Mouse (Mus musculus): Measurements from ENCODE around the gene Mcur1.

The Mcur1 gene

DNA sequence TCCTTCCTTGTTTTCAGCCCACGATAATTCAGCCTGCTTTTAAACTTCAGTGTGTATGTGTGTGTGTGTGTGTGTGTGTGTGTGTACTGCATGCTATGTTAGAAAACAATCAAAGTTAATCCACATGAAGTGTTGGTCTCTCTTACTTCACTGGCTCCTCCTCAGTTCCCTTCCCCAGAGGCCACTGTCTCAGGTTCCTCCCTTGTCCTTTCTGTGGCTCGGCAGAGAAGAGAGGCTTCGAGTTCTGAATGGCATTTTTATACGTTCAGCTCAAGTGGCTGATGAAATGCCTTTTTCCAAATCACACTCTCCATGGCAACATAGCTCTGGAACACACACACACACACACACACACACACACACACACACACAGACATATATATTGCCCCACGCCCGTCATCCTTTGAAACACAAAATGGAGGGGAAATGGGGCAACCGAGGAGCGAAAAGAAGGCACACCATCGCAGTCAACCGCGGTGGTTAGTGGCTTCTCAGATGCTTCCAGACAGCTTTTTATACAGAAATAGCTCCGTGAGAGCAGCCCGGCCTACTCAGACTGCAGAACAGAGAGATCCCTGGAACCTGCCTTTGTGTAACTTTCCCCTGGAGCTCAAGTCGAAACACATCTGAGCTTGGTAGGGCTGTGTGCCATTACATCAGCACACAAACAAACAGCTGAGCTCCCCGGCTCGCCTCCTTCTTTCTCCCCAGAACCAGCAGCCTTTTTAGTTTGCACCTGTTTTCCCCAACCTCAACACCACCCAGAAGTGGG lies 34.4 kb downstream of the Mcur1 start:
- DNase-seq (ENCODE audit: low read depth, low spot score): no peak

DNA sequence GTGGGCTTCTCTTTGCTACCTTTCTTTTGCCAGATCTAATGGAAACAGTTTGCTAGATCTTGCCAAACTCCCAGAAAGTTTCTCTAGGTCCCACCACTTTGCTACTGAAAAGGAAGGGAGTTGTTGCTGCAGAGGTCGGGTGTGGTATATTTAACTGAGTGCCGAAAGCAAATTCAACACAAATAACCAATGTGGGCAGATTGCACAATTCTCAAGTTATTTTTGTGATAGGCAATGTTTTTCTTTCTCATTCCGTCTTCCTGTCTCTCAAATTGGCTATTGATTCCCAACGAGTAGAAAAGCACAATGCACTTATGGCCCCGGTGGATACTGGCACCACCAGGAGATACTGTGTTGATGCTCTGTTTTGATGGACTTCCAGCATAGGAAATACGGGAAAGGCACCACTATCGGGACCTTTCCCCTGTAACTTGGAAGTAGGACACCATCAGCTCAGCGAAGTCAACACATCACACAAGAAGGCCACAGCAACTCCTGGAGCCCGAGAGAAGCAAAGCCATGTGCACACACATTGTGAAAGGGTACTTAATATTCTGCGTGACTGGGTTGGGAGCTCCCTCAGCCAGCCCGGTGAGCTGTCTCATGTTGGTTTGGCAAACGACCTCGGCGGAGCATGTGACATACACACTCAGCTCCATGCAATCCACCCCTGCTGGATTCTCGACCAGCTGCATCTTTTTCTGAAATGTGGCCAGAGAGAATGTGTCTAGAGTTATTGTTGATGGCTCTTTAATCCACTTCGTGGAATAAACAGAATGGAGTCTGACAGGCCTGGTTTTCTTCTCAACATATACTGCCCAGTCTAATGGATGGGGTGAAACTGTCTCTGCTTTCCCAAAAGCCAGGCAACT lies 35.3 kb downstream of the Mcur1 start:
- DNase-seq (ENCODE audit: low read depth, low spot score): no peak

DNA sequence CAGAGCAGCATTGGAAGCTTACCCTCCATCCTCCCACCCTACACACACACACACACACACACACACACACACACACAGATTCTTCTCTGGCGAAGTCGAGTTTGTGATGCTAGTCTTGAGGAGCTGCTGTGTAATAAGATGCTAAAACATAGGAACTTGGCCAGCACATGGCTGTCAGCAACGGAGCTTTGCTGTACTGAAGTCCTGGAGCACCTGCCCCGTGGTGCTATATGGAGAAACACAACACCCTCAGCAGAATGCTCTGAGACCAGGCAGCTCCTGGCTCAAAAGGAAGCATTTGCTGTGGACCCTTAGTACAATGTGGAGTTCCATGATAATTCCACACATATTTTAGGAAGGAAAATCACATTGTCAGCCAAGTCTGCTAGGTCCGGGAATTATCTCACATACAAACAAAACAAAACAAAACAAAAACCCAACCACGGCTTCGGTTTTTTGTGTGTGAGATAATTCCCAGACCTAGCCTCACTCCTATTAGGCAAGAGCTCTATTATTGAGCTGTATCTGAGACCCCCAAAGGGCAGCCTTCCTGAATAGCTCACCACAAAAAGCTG lies 36.0 kb downstream of the Mcur1 start:
- DNase-seq (ENCODE audit: low read depth, low spot score): no peak

DNA sequence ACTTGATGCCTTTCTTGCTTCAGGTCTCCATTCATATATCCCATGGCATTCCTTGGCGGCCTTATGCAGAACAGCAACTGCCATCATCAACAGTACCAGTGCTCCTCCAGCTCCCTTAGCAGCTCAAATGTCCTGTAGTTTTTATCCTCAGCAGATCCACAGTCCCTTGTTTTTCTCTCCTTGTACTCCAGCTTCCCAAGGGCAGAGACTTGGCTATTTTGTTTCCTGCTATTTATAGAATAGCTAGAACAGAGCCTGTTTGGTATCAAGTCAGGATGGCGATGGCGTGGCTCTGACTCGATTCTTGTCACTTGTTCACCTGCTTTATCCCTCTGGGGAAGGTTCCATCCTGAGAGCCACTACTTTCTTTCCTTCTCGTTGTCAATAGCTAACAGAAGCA lies 38.1 kb downstream of the Mcur1 start:
- no peak for DNase-seq (ENCODE audit: low read depth, low spot score)

DNA sequence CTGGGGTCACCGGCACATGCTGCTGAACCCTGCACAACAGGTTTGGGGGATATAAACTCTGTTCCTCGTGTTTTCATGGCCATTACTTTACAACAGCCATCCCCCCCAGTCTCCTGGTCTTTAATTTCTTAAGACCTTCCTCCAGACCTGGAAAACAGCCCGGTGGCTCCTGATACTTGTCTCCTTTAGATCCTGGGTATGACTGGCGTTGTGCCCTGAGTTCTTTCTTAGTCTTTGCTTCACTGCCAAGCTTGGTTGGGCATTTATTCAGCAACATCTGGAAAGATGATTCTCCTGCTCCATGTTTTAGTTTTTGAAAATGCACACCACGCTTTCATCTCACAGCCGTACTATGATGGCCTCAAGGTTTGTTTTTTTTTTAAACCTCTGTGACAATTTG lies 40.7 kb downstream of the Mcur1 start:
- DNase-seq (ENCODE audit: low read depth, low spot score): no peak

DNA sequence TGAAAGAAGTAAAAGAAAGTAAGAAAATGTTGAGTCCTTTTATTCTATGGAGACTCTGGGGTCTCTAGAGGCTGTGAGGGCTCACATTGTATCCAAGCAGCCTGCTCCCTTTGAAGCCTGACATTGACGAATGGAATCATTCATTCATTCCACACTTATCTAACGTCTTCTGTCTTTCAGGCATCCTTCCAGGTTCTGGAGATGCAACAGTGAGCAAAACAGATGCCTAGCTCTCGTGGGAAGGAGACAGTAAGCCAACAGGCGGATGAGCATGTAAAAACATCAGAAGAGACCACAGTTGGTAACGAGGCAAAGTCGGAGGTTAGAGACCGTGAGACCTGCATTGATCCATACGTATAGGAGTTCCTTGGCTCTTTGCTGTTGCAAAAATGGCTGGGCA lies 42.6 kb downstream of the Mcur1 start:
- DNase-seq (ENCODE audit: low read depth, low spot score): no peak

DNA sequence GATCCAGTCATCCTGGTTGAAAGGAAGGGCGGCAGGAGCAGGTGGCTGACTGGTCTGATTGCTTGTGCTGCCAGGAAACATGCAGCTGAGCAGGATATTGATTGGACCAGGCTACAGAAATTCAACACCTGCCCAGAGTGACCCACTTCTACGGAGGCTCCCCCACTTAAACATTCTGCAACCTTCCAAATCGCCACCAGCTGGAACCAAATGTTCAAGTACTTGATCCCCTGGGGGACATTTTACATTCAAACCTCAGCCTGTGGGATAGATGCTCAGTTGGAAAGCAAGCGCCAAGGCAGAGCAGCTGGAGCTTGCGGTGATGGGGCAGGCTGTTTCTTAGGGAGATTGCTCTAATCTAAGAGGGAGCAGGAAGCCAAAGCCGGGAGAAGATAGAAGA lies 43.1 kb downstream of the Mcur1 start:
- no peak for DNase-seq (ENCODE audit: low read depth, low spot score)

DNA sequence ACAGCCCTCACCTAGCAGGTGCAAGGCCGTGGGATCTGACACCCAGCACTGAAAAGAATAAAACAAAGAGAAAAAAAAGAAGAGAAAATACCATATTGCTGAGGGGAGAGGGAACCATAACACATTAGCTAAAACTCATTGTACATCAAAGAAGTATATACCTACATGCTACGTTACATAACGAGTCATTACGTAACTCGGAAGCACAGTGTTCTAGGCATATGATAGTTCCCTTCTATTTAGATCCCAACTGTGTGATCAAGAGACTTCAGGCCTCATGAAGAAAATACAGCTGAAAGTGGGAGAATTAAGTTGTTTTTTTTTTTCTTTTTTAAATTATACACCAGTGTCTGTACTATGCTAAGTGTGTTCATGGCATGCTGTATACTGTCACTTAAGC lies 43.9 kb downstream of the Mcur1 start:
- DNase-seq (ENCODE audit: low read depth, low spot score): no peak

DNA sequence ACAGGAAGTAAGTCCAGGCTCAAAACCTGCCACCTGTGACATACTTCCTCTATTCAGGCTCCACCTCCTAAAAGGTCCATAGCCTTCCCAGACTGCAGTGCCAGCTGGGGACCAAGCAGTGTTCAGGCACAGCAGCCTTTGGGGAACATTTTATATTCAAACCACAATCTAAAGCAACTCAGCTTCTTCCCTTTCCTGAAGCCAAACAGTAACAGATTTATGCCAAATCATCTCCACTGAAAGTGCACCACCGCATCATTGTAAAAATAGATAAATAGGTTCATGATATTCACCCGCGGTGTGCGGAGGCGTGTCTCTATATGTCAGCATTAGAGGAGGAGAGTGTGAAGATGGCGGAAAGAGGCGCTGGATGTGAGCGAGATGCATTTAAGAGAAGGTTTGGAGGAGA lies 45.0 kb downstream of the Mcur1 start:
- DNase-seq (ENCODE audit: low read depth, low spot score): no peak

DNA sequence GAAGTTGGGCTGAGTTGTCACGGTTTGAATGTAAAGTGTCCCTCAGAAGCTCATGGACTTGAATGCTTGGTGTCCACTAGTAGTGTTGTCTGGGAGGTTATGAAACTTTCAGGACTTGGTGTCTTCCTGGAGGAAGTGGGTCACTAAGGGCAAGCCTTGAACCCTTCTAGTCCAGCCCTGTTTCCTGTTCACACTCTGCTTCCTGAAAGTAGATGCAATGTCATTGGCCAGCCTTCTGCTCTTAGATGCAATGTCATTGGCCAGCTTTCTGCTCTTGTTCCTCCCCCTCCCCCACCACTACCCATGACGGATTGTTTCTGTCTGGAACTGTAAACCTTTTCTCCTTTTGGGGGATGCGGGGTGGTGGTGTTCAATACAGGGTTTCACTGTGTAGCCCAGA lies 47.3 kb downstream of the Mcur1 start:
- no peak for DNase-seq (ENCODE audit: low read depth, low spot score)

DNA sequence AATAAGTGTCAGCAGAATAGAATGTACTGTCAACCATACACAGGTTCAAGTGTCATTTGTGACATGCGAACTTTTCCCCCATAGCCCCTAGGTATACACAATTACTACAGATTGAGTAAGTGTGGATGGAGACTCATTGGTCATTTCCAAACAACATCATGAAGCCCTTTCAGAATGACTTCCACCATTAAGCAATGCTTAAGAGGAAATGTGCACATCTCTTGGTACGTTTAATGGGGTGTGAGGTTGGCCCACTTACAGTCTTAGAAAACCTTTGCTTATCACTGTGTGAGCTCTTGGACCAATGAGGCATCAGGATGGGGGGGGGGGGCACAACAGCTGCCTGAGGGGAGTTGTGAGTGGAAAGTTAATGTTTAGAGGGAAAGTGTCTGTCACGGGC lies 54.2 kb downstream of the Mcur1 start:
- DNase-seq (ENCODE audit: low read depth, low spot score): no peak

DNA sequence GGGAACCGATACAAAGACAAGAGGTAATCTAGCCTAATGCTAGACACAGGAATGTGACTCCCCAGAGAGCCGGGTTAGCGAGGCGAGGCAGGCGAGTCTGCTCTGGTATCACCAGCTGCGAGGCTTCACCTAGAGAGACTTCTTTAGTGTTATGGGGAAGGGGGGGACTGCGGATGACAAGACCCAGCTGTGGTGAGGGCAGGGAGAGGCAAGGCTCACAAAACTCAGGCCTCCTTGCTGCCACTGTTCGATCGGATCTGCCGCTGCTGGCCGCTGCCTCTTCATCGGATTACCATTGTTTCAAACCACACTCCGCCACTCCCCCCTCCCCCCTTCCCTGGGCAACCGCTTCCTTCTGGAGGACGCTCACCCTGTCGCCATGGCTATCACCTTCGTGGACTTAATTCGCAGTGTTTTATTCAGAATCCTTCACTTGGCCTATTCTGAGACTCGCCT lies 56.6 kb downstream of the Mcur1 start:
- DNase-seq (ENCODE audit: low read depth, low spot score): no peak

DNA sequence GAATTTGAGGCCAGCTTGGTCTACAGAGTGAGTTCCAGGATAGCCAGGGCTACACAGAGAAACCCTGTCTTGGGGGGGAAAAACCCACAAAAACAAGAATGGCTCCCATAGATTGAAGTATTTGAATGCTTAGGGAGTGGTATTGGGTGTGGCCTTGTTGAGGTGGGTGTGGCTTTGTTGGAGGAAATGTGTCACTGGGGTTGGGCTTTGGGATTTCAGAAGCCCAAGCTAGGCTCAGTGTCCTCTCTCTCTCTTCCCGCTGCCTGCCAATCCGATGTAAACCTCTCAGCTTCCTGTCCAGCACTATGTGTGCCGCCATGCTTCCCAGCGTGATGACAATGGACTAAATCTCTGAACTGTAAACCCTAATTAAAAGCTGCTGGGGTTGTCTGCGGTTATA lies 58.4 kb downstream of the Mcur1 start:
- no peak for DNase-seq (ENCODE audit: low read depth, low spot score)

DNA sequence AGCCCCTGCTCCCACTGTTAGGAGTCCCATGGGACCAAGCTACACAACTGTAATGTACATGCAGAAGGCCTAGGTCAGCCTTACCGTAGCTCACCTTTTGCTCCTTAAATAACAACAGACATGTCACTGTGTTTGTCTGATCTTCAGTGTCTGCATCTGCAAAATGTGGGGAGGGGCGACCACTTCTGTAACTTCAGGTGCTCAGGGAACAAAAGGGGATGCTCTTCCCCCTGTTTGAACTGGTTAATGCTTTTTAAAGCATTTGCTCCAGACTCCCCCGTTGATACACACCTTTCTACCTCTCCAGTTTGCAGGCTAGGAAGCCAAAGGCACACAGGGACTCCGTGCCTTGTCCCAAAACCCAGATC lies 59.5 kb downstream of the Mcur1 start:
- DNase-seq (ENCODE audit: low read depth, low spot score): no peak

DNA sequence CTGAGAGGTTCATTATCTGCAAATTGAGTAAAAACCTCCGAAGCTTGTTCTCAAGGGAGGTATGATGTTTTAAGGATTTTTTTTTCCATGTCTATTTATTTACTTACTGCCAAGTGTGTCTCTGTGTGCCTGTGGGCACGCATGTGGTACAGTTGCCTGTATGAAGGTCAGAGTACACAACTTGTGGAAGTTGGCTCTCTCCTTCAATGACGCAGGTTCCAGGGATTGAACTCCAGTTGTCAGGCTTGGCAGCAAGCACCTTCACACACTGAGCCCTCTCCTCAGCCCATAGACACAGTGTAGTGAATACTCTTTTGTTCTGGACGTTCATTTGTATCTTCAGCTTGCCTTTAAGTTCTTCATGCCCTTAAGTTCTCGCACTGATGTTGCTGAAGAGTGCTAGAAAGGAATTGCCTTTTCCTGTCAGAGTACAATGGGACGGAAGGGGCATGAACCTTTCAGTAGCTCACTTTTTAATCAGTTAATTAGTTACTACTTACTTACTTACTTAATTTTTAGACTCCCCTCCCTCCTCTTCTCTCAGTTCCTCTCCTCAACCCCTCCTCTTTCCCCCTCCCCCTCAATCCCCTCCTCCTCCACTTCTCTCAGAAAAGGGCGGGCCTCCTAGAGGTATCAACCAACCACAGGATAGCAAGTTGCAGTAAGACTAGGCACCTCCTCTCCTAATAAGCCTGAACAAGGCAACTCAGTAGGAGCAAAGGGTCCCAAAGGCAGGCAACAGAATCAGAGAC lies 60.1 kb downstream of the Mcur1 start:
- DNase-seq (ENCODE audit: low read depth, low spot score): no peak

DNA sequence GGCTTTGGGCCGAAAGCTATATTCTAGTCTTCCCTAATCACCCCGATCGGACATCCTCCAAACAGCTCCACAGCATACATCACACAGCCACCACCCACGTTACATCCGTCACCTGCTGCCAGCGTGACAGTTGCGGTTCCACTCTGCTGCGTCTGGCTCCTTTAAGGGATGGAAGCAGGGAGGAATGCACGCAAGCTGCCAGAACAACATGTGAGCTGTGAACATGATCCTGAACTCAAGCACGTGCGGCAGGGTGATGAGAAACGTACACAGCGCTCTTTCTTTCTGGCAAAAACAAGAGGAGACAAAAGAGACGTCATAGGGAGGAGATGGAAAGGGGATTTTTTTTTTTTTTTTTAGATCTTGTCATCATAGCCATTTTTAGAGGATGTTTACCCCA lies 61.1 kb downstream of the Mcur1 start:
- DNase-seq (ENCODE audit: low read depth, low spot score): no peak

DNA sequence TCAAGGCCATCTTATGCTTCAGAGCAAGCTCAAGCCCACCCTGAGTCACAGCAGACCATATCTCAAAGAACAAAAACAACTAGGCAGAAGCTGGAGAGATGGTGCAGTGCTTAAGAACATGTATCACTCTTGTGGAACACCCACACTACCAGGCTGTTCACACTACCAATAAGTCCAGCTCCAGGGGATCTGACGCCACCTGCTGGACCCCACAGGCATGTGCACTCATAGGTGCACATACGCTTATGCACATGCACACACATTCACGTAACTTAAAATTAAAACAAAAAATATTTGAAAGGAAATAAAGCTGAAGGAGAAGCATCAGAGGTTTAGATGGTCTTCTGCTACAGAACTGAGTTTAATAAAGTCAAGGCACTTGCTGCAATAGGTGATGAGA lies 62.2 kb downstream of the Mcur1 start:
- DNase-seq (ENCODE audit: low read depth, low spot score): no peak

DNA sequence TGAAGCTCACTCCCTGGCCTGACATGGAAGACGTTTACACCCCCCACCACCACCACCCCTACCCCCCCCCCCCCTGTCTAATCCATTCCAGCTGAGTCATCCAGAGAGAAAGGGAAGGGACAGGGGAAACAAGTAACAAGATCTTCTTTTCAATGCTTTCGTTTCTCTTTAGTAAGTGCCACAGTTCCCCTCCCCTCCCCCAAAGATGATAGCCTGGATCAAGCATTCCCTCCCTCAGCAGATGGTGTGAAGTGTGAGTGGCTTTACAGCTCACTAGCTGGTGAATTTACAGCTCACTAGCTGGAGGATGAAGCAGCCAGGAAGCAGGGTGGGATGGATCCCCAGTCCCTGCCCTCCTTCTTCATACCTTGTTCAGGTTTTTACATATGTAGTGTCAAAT lies 63.3 kb downstream of the Mcur1 start:
- no peak for DNase-seq (ENCODE audit: low read depth, low spot score)

DNA sequence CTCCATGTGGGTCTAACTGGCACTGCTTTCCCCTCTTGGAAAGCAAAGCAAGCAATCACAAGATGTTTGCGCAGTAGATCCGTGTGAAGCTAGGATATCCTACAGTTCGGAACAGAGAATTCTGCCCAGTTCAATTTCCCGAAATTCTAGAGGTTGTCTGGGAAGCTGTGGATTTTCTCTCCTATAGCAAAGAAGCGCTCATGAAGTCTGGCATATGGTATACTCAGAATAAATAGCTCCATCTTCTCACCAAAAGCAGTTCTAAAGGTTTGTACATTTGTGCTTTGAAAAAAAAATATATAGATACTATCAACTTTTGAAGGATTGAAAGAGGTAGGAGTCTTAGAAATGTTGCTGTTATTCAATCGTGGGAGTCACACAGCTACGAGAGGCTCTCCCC lies 64.3 kb downstream of the Mcur1 start:
- no peak for DNase-seq (ENCODE audit: low read depth, low spot score)

DNA sequence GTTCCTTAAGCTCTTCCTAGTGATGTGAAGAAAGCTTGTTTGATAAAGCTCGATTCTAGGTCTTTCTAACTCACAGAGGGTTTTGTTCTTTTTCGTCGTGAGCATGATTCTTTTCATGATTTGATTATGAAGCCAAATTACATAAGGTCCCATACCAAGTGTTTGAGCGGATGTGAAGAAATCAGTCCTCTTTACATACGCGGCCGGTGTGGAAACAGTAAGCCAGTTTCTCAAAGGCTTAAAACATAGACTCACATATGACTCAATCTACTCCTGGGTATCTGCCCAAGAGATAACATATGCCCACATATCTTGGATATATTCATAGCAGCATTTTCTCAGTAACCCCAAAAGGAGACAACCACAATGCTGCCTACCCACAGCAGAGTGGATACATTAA lies 66.3 kb downstream of the Mcur1 start:
- no peak for DNase-seq (ENCODE audit: low read depth, low spot score)

DNA sequence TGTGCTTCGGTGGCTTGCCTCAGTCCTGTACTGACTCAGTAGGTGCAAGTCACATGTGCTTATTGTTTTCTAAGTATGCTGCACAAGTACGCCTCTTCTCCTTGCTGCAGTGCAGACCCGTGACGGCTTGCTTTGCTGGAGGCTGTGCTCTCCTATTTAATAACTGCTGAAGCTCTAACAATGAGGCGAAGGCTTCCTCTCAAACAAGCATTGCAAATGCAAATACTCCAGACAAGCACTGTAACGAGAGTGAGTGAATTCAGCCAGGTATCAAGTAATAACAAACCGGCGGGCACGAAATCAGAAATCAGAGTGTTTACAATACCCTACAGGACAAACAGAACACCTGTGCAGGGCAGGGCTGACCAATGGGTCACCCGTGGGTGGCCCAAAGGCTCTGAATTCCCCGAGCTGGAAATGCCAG lies 66.9 kb downstream of the Mcur1 start:
- DNase-seq (ENCODE audit: low read depth, low spot score): no peak
